Mouse (Mus musculus): ENCODE results near the gene Hunk. TPM values are rescaled to one million over a fixed set of nuclear protein-coding genes. Genes with fewer than 3 reads are reported as not detected.

The Hunk gene
- polyA plus RNA-seq, 1 experiment: 0.07 TPM

- H3K36me3 ChIP-seq (replicated peaks; ENCODE audit: low read length): no peaks in the 10 kb centered on the region
- H3K27me3 ChIP-seq (replicated peaks): no peaks in the 10 kb centered on the region
- no peak overlapping the region for H3K4me3 ChIP-seq (replicated peaks)
- no peaks in the 10 kb centered on the region for H3K4me1 ChIP-seq
- no peak for TF ChIP-seq GATA1 (IDR thresholded peaks at IDR 0.05; ENCODE audit: borderline replicate concordance, low read length)
- no peak for TF ChIP-seq FLI1 (IDR thresholded peaks at IDR 0.05; ENCODE audit: low read length)
- peaks cover 46% of the 10 kb centered on the region for H3K9me3 ChIP-seq
Measured at GRCm38 (mm10) chr16:90517041-90517440, 131.2 kb downstream of the Hunk start.

- Histone ChIP-seq H3K27me3 (replicated peaks) (no peaks in the 10 kb centered on the region), H3K36me3 (replicated peaks; ENCODE audit: low read length) (no peaks in the 10 kb centered on the region), H3K4me3 (replicated peaks) (no peak overlapping the region), H3K9me3 (peaks cover 46% of the 10 kb centered on the region), H3K4me1 (no peaks in the 10 kb centered on the region)
- TF ChIP-seq FLI1 (IDR thresholded peaks at IDR 0.05; ENCODE audit: low read length) (no peak), GATA1 (IDR thresholded peaks at IDR 0.05; ENCODE audit: borderline replicate concordance, low read length) (no peak)
Measured at GRCm38 (mm10) chr16:90518232-90518631, 132.4 kb downstream of the Hunk start.

GRCm38 (mm10) chr16:90518732-90519295 lies 133.0 kb downstream of the Hunk start:
- Histone ChIP-seq H3K4me1 (no peaks in the 10 kb centered on the region), H3K27me3 (replicated peaks) (no peaks in the 10 kb centered on the region), H3K36me3 (replicated peaks; ENCODE audit: low read length) (no peaks in the 10 kb centered on the region), H3K4me3 (replicated peaks) (no peak overlapping the region), H3K9me3 (peaks cover 50% of the 10 kb centered on the region)
- no peak for TF ChIP-seq FLI1 (IDR thresholded peaks at IDR 0.05; ENCODE audit: low read length)
- TF ChIP-seq GATA1 (IDR thresholded peaks at IDR 0.05; ENCODE audit: borderline replicate concordance, low read length): no peak

GRCm38 (mm10) chr16:90521191-90521950 lies 135.6 kb downstream of the Hunk start:
- Histone ChIP-seq H3K4me1 (no peaks in the 10 kb centered on the region), H3K36me3 (replicated peaks; ENCODE audit: low read length) (no peaks in the 10 kb centered on the region), H3K27me3 (replicated peaks) (no peaks in the 10 kb centered on the region), H3K9me3 (peaks cover 43% of the 10 kb centered on the region), H3K4me3 (replicated peaks) (no peak overlapping the region)
- TF ChIP-seq FLI1 (IDR thresholded peaks at IDR 0.05; ENCODE audit: low read length): no peak

GRCm38 (mm10) chr16:90521951-90522255 lies 136.1 kb downstream of the Hunk start:
- TF ChIP-seq FLI1 (IDR thresholded peaks at IDR 0.05; ENCODE audit: low read length) (no peak), GATA1 (IDR thresholded peaks at IDR 0.05; ENCODE audit: borderline replicate concordance, low read length) (no peak)
- H3K36me3 ChIP-seq (replicated peaks; ENCODE audit: low read length): no peaks in the 10 kb centered on the region
- no peaks in the 10 kb centered on the region for H3K27me3 ChIP-seq (replicated peaks)
- H3K4me3 ChIP-seq (replicated peaks): no peak overlapping the region
- H3K9me3 ChIP-seq: peaks cover 38% of the 10 kb centered on the region
- no peaks in the 10 kb centered on the region for H3K4me1 ChIP-seq

- Histone ChIP-seq H3K27me3 (replicated peaks) (no peaks in the 10 kb centered on the region), H3K4me3 (replicated peaks) (no peak overlapping the region), H3K36me3 (replicated peaks; ENCODE audit: low read length) (no peaks in the 10 kb centered on the region), H3K4me1 (no peaks in the 10 kb centered on the region), H3K9me3 (peaks cover 31% of the 10 kb centered on the region)
- TF ChIP-seq GATA1 (IDR thresholded peaks at IDR 0.05; ENCODE audit: borderline replicate concordance, low read length) (no peak), FLI1 (IDR thresholded peaks at IDR 0.05; ENCODE audit: low read length) (no peak)
Measured at GRCm38 (mm10) chr16:90522575-90522974, 136.8 kb downstream of the Hunk start.

GRCm38 (mm10) chr16:90523373-90523772 lies 137.6 kb downstream of the Hunk start:
- H3K36me3 ChIP-seq (replicated peaks; ENCODE audit: low read length): no peaks in the 10 kb centered on the region
- H3K4me1 ChIP-seq: no peaks in the 10 kb centered on the region
- H3K9me3 ChIP-seq: peaks cover 23% of the 10 kb centered on the region
- no peak overlapping the region for H3K4me3 ChIP-seq (replicated peaks)
- no peaks in the 10 kb centered on the region for H3K27me3 ChIP-seq (replicated peaks)
- TF ChIP-seq FLI1 (IDR thresholded peaks at IDR 0.05; ENCODE audit: low read length): no peak
- TF ChIP-seq GATA1 (IDR thresholded peaks at IDR 0.05; ENCODE audit: borderline replicate concordance, low read length): no peak

GRCm38 (mm10) chr16:90523894-90524293 lies 138.1 kb downstream of the Hunk start:
- Histone ChIP-seq H3K4me1 (no peaks in the 10 kb centered on the region), H3K36me3 (replicated peaks; ENCODE audit: low read length) (no peaks in the 10 kb centered on the region), H3K9me3 (peaks cover 18% of the 10 kb centered on the region), H3K27me3 (replicated peaks) (no peaks in the 10 kb centered on the region), H3K4me3 (replicated peaks) (no peak overlapping the region)
- TF ChIP-seq GATA1 (IDR thresholded peaks at IDR 0.05; ENCODE audit: borderline replicate concordance, low read length): no peak
- TF ChIP-seq FLI1 (IDR thresholded peaks at IDR 0.05; ENCODE audit: low read length): no peak

GRCm38 (mm10) chr16:90524393-90524792 lies 138.6 kb downstream of the Hunk start:
- H3K4me3 ChIP-seq (replicated peaks): no peak overlapping the region
- H3K4me1 ChIP-seq: no peaks in the 10 kb centered on the region
- H3K9me3 ChIP-seq: peaks cover 17% of the 10 kb centered on the region
- TF ChIP-seq GATA1 (IDR thresholded peaks at IDR 0.05; ENCODE audit: borderline replicate concordance, low read length) (no peak), FLI1 (IDR thresholded peaks at IDR 0.05; ENCODE audit: low read length) (no peak)
- H3K27me3 ChIP-seq (replicated peaks): no peaks in the 10 kb centered on the region
- no peaks in the 10 kb centered on the region for H3K36me3 ChIP-seq (replicated peaks; ENCODE audit: low read length)

- no peaks in the 10 kb centered on the region for H3K4me1 ChIP-seq
- H3K27me3 ChIP-seq (replicated peaks): no peaks in the 10 kb centered on the region
- H3K36me3 ChIP-seq (replicated peaks; ENCODE audit: low read length): no peaks in the 10 kb centered on the region
- H3K9me3 ChIP-seq: peaks cover 33% of the 10 kb centered on the region
- H3K4me3 ChIP-seq (replicated peaks): no peak overlapping the region
- TF ChIP-seq GATA1 (IDR thresholded peaks at IDR 0.05; ENCODE audit: borderline replicate concordance, low read length) (no peak), FLI1 (IDR thresholded peaks at IDR 0.05; ENCODE audit: low read length) (no peak)
Measured at GRCm38 (mm10) chr16:90533119-90533673, 147.4 kb downstream of the Hunk start.
